ENCODE assay signal across 35 mouse cellular contexts in genomic region chrX:157642856-157643255, GRCm38 (mm10). TPM values are rescaled to one million over a fixed set of nuclear protein-coding genes. Genes with fewer than 3 reads are reported as not detected.
"Had no signal": no experiment of that assay in that cellular context is flagged by ENCODE, and none has a peak within 500 bp of the region (broad histone marks: within the 10 kb centered on the region; RNA-seq: fewer than 3 reads in every experiment).

No protein-coding gene starts in this region.

- H3K9ac ChIP-seq: heart, embryonic 13.5 days; heart, embryonic 15.5 days; hindbrain, embryonic 13.5 days; hindbrain, embryonic 15.5 days; kidney, embryonic 15.5 days; limb, embryonic 13.5 days; limb, embryonic 15.5 days; liver, embryonic 12.5 days; liver, embryonic 14.5 days had no signal

- H3K4me1 ChIP-seq: heart, embryonic 13.5 days; heart, embryonic 15.5 days; hindbrain, embryonic 13.5 days; hindbrain, embryonic 15.5 days; kidney, embryonic 15.5 days; limb, embryonic 13.5 days; limb, embryonic 15.5 days; liver, embryonic 12.5 days had no signal

- ATAC-seq: hindbrain, postnatal 0 days; intestine, embryonic 16.5 days; liver, embryonic 12.5 days had no signal

- H3K36me3 ChIP-seq: heart, embryonic 13.5 days; heart, embryonic 15.5 days; hindbrain, embryonic 13.5 days; hindbrain, embryonic 15.5 days; kidney, embryonic 15.5 days; limb, embryonic 13.5 days; limb, embryonic 15.5 days; liver, embryonic 12.5 days had no signal

- H3K4me2 ChIP-seq: heart, embryonic 11.5 days; heart, embryonic 13.5 days; heart, embryonic 15.5 days; hindbrain, embryonic 13.5 days; hindbrain, embryonic 15.5 days; kidney, embryonic 15.5 days; limb, embryonic 13.5 days; limb, embryonic 15.5 days; liver, embryonic 12.5 days had no signal

- DNase-seq: gastrocnemius, adult 2 months; gastrocnemius, postnatal 10 days; gastrocnemius, postnatal 25 days; heart, adult 11 months; heart, adult 2 months; heart, postnatal 14 days; heart, postnatal 36 days; kidney, adult 11 months; kidney, adult 2 months; kidney, adult 9 months; kidney, postnatal 14 days; layer of hippocampus, adult 9-11 months; layer of hippocampus, postnatal 36 days; left cerebral cortex, postnatal 4 days had no signal

- H3K27ac ChIP-seq: gastrocnemius, adult 2 months; heart, adult 2 months; heart, embryonic 13.5 days; heart, embryonic 15.5 days; hindbrain, embryonic 13.5 days; hindbrain, embryonic 15.5 days; hindbrain, postnatal 0 days; kidney, embryonic 15.5 days; kidney, postnatal 0 days; limb, embryonic 13.5 days; limb, embryonic 15.5 days; liver, embryonic 12.5 days; liver, embryonic 14.5 days had no signal

- H3K4me3 ChIP-seq: gastrocnemius, adult 2 months; heart, adult 2 months; heart, embryonic 13.5 days; heart, embryonic 15.5 days; hindbrain, embryonic 13.5 days; hindbrain, embryonic 15.5 days; kidney, embryonic 15.5 days; limb, embryonic 13.5 days; limb, embryonic 15.5 days; liver, embryonic 12.5 days had no signal

- H3K27me3 ChIP-seq: heart, embryonic 15.5 days; hindbrain, embryonic 13.5 days; hindbrain, embryonic 15.5 days; kidney, embryonic 15.5 days; liver, embryonic 12.5 days had no signal

- H3K9me3 ChIP-seq: heart, embryonic 13.5 days; heart, embryonic 15.5 days; hindbrain, embryonic 13.5 days; hindbrain, embryonic 15.5 days; kidney, embryonic 15.5 days; limb, embryonic 13.5 days; limb, embryonic 15.5 days; liver, embryonic 12.5 days had no signal

RNA-seq across cellular contexts. Expression of gene Smpx, which starts 55.9 kb away (rescaled TPM):
- total RNA-seq: hematopoietic stem cell, adult 5-6 weeks; hindbrain, postnatal 0 days; layer of hippocampus, adult 18-20 months; layer of hippocampus, postnatal 36 days; left cerebral cortex, adult 18-20 months; left cerebral cortex, adult 8-10 months; left cerebral cortex, postnatal 10 days; left cerebral cortex, postnatal 25 days; left cerebral cortex, postnatal 4 days had no signal
- polyA plus RNA-seq: hindbrain, embryonic 11.5 days; liver, adult 2 months; liver, embryonic 14.5 days had no signal
